Mouse (Mus musculus) cortical plate, adult 2 months (tissue): Measurements from ENCODE around the gene Ints1. TPM values are rescaled to one million over a fixed set of nuclear protein-coding genes. Genes with fewer than 3 reads are reported as not detected.

Source experiments
- H3K27ac ChIP-seq: fragments of 200-500 bp; 2 replicates; pipeline ENCODE4 v1.5.1; 2012; ENCODE audit warnings: low read length, control low read depth, inconsistent platforms; ENCODE audit not compliant: insufficient read depth
- H3K4me1 ChIP-seq: fragments of 200-500 bp; 2 replicates; pipeline ENCODE4 v1.6.1; 2011; ENCODE audit warnings: low read length; ENCODE audit not compliant: control insufficient read depth, insufficient read depth
- H3K4me3 ChIP-seq: fragments of 200-500 bp; 2 replicates; pipeline ENCODE4 v1.5.1; 2011; ENCODE audit warnings: mild to moderate bottlenecking, low read length, control low read depth; ENCODE audit not compliant: insufficient read depth
- CTCF ChIP-seq: fragments of 200-500 bp; IDR thresholded peaks from 2 replicates; pipeline ENCODE4 v1.5.1; 2011; ENCODE audit warnings: mild to moderate bottlenecking, control low read depth, low read length; ENCODE audit not compliant: insufficient read depth; ENCODE audit errors: extremely low read depth
- POLR2A ChIP-seq: fragments of 200-500 bp; IDR thresholded peaks from 2 replicates; pipeline ENCODE4 v1.6.1; 2011; ENCODE audit warnings: mild to moderate bottlenecking, low read length, control low read depth; ENCODE audit not compliant: insufficient read depth; ENCODE audit errors: extremely low read depth
- polyA plus RNA-seq: library from polyadenylated mRNA; depleted of rRNA; stranded (reverse); fragments of >200 nt; gene quantifications from 2 replicates; pipeline ENCODE4 v1.2.3, GENCODE M21; 2012; rRNA removed

Gene Ints1
- 66.5 and 68.5 TPM in 2 replicates for polyA plus RNA-seq

DNA sequence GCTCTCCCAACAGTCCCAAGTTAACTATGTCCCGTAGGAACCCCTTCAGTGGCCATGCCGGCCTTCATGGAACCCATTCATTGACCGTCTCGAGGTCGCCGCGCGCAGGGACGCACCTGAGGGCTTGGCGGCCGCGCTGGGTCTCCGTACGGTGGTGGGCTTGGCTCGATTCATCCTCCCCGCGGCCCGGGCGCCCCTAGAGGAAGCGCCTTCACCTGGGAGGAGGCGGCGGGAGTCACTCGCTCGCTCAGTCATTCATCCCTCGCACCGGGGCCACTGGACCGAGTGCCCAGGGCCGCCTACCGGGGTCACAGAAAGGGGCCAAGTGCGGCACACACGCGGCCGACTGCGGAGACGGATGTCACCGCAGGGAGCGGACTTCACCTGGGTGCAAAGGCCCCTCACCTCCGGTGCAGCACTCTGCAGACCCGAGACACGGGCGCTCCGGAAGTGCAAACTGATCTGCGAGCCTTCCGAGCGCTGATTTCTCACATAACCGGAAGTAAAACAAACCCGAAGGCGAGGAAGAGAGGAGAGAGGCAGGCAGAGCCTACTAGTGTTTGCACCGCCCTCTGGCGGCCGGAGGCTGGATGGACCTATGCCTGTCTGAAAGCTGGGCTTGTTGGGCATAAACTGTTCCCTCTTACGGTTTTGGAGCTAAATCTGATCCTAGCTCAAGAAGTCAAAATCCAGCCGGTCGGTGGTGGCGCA, at the start of gene Ints1:
Gene Ints1 (minus strand): TSS at position 459 of the 711 bp plus-strand sequence.
- TF ChIP-seq CTCF: peak; percentile 89
- peak; percentile 70 for TF ChIP-seq POLR2A
- Histone ChIP-seq H3K4me1 (no peaks in the 10 kb centered on the region), H3K4me3 (peak within 1 kb of the TSS; percentile 62), H3K27ac (no peak within 1 kb of the TSS)

GRCm38 (mm10) chr5:139824531-139824930, 49.1 kb upstream of the Ints1 start:
- no peak overlapping the region for H3K4me3 ChIP-seq
- H3K27ac ChIP-seq: no peak overlapping the region
- TF ChIP-seq CTCF (no peak), POLR2A (no peak)
- peaks cover 4% of the 10 kb centered on the region for H3K4me1 ChIP-seq

GRCm38 (mm10) chr5:139821466-139822459, 46.3 kb upstream of the Ints1 start:
- Histone ChIP-seq H3K4me3 (no peak overlapping the region), H3K4me1 (peaks cover 4% of the 10 kb centered on the region), H3K27ac (no peak overlapping the region)
- TF ChIP-seq POLR2A: no peak
- TF ChIP-seq CTCF: no peak

- Histone ChIP-seq H3K4me3 (no peak within 1 kb of the TSS), H3K27ac (no peak within 1 kb of the TSS), H3K4me1 (no peaks in the 10 kb centered on the region)
- no peak for TF ChIP-seq CTCF
- TF ChIP-seq POLR2A: no peak
These were observed 44.2 kb upstream of the Ints1 start, which contains the start of gene Tmem184a for GRCm38 (mm10) chr5:139819538-139820181. Gene Tmem184a, minus strand, starts transcription at chr5:139819917.

- Histone ChIP-seq H3K4me3 (no peak overlapping the region), H3K27ac (no peak overlapping the region), H3K4me1 (no peaks in the 10 kb centered on the region)
- TF ChIP-seq POLR2A (no peak), CTCF (peak; percentile 54)
These were observed 43.3 kb upstream of the Ints1 start for GRCm38 (mm10) chr5:139818801-139819200.

GRCm38 (mm10) chr5:139818056-139818455, 42.6 kb upstream of the Ints1 start:
- no peak overlapping the region for H3K27ac ChIP-seq
- no peak for TF ChIP-seq POLR2A
- no peak for TF ChIP-seq CTCF
- H3K4me3 ChIP-seq: no peak overlapping the region
- H3K4me1 ChIP-seq: no peaks in the 10 kb centered on the region

GRCm38 (mm10) chr5:139817292-139817691, 41.8 kb upstream of the Ints1 start:
- Histone ChIP-seq H3K4me1 (no peaks in the 10 kb centered on the region), H3K27ac (no peak overlapping the region), H3K4me3 (no peak overlapping the region)
- no peak for TF ChIP-seq POLR2A
- TF ChIP-seq CTCF: peak; percentile 60

- Histone ChIP-seq H3K4me1 (no peaks in the 10 kb centered on the region), H3K4me3 (no peak overlapping the region), H3K27ac (no peak overlapping the region)
- no peak for TF ChIP-seq CTCF
- TF ChIP-seq POLR2A: no peak
These were observed 41.0 kb upstream of the Ints1 start for GRCm38 (mm10) chr5:139816445-139816844.

DNA sequence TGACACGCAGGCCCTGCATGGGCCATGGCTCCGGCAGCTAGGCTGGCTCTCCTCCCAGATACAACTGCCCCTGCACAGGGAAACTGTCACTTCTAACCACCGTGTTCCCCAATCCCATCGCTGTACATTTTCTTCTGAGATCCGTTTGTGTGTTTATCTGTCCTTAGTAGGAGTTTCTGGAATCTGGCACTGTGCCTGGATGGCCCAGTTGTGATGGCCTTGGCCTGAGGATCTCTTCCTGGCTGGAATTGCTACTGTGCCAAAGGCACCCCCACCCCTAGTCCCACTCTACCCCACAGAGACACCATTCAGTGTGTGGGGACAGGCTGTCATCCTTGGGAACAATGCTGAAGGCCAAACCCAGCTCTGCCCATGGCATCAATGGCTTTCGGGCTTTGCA, 40.5 kb upstream of the Ints1 start:
- Histone ChIP-seq H3K27ac (no peak overlapping the region), H3K4me3 (no peak overlapping the region)
- TF ChIP-seq POLR2A (no peak), CTCF (no peak)

DNA sequence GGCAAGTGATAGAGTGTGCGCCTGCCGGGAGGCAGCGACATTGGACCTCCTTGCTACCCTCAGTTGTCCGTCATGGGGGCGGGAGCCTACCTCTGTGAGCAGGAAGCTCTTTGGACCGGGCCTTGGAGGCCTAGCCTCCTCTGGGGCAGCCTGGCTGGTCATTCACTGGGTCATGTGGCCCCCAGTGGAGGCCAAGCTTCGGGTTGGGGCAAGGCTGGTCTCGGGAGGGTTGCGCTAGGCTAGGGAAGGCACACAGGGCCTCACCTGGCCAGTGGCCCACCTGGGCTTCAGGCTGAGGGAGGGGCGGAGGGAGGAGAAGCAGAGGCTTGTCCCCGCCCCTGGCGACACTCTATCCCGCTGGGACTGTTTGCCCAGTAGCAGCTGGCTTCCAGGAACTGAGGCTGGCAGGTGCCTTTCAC, 38.5 kb upstream of the Ints1 start:
- Histone ChIP-seq H3K4me3 (no peak overlapping the region), H3K27ac (no peak overlapping the region), H3K4me1 (no peaks in the 10 kb centered on the region)
- TF ChIP-seq CTCF (no peak), POLR2A (no peak)

More for the DNA sequence above, 40.5 kb upstream of the Ints1 start:
- no peaks in the 10 kb centered on the region for H3K4me1 ChIP-seq
